Mouse (Mus musculus): Measurements from ENCODE around the gene Ccsap. TPM values are rescaled to one million over a fixed set of nuclear protein-coding genes. Genes with fewer than 3 reads are reported as not detected.
A peak's percentile ranks its signal among the peaks of the same experiment; 100 is the strongest.
"Not testable (repeated sequence)": the region's sequence is repeated elsewhere in the genome, so short reads cannot be mapped to it uniquely, and the experiment has no call there.

Ccsap gene
- polyA plus RNA-seq, 1 experiment from 2014 or later = 7.3 TPM

DNA sequence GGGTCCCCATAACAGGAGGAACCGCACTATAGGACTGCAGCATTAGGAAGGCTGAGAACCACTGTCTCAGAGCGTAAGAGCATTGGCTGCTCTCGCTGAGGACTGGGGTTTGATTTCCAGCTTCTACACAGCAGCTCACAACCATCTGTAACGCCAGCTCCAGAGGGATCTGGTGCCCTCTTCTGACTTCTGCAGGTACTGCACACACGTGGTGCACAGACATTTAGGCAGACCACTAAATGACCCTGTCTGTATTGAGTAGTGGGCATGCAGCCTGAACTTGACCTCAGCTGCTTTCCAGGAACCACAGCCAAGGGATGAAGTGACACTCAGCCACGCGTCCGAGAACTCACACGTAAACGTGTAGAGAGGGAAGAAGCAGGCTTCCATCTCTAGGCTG lies 36.9 kb downstream of the Ccsap start:
- 97% methylated on average over 10 of the region's 10 CpGs for WGBS

DNA sequence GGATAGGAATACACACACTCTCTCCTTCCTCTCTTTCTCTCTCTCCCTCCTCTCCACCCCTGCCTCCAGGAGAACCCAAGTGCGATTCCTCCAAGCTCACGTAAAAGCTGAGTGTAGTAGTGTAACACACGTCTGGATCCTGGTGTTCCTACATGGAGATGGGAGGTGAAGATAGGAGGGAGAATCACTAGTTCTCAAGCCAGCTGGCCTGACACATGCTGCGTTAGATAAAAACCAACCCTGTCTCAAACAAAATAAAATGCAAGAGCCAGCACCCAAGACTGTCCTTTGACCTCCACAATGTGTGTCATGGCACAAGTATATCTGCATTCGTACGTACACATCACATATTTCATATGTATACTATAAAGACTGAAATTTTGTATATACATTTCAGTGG lies 39.2 kb downstream of the Ccsap start:
- 96% methylated on average over 6 of the region's 6 CpGs for WGBS
- no peak overlapping the region for H3K27ac ChIP-seq
- no peaks in the 10 kb centered on the region for H3K27me3 ChIP-seq (ENCODE audit: insufficient read depth, poor library complexity, severe bottlenecking)
- peaks cover 8% of the 10 kb centered on the region; the same call in 1 of the 2 replicates for H3K9me3 ChIP-seq
- H3K4me3 ChIP-seq = no peak overlapping the region
- peaks cover 98% of the 10 kb centered on the region for H3K36me3 ChIP-seq
- no peak for DNase-seq (ENCODE audit: low spot score)
- H3K4me1 ChIP-seq (replicated peaks) = no peaks in the 10 kb centered on the region

More for the DNA sequence above, 36.9 kb downstream of the Ccsap start:
- H3K27ac ChIP-seq = no peak overlapping the region
- no peaks in the 10 kb centered on the region for H3K27me3 ChIP-seq (ENCODE audit: insufficient read depth, poor library complexity, severe bottlenecking)
- DNase-seq (ENCODE audit: low spot score) = no peak
- no peak overlapping the region for H3K4me3 ChIP-seq
- no peaks in the 10 kb centered on the region for H3K4me1 ChIP-seq (replicated peaks)
- peaks cover 98% of the 10 kb centered on the region for H3K36me3 ChIP-seq
- H3K9me3 ChIP-seq = peaks cover 8% of the 10 kb centered on the region; the same call in 1 of the 2 replicates

DNA sequence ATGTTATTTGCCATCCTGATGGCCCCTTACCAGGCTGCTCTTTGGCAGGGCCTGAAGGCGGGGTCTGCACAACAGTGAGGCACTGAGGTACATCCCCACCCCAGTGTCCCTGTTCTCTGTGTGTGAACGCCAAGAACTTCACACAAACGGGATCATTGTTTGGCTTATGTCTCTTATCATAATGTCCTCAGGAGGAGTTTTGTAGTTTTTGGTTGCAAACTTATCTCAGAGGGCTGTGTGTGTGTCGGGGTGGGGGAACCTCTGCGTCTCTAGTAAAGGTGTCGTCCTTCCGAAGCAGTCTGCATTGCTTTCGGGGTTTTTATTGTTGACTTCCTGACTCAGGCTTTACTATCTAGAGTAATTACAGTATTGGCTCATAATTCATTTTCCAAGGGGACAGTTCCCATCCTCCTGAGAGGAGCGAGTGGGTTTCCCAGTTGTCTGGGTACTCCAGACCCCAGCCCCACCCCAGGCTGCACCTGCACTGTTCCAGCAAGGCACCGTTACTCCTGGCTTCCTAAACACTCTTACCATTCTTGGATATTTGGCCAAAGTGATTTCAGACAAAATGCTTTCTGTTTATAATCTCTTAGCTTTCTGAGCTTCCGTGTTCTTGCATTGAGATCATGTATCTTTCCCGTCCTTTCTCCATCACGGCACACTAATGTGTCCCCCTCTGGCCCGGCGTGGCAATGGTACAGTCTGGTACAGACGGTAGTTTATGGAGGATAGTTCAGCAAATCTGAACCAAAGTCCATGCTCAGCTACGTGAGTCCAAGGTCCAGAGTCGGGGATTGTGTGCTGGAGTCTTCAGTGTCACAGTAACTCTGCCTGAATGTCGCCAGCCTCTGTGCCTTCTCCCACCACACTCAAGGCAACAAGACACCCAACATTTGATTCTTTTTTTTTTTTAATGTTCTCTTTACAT lies 40.1 kb downstream of the Ccsap start:
- Histone ChIP-seq H3K4me3 (no peak overlapping the region), H3K9me3 (peaks cover 8% of the 10 kb centered on the region; the same call in 1 of the 2 replicates), H3K27ac (no peak overlapping the region), H3K36me3 (peaks cover 95% of the 10 kb centered on the region), H3K4me1 (replicated peaks) (no peaks in the 10 kb centered on the region), H3K27me3 (ENCODE audit: insufficient read depth, poor library complexity, severe bottlenecking) (no peaks in the 10 kb centered on the region)
- WGBS = 97% methylated on average over 19 of the region's 19 CpGs
- DNase-seq (ENCODE audit: low spot score) = no peak

DNA sequence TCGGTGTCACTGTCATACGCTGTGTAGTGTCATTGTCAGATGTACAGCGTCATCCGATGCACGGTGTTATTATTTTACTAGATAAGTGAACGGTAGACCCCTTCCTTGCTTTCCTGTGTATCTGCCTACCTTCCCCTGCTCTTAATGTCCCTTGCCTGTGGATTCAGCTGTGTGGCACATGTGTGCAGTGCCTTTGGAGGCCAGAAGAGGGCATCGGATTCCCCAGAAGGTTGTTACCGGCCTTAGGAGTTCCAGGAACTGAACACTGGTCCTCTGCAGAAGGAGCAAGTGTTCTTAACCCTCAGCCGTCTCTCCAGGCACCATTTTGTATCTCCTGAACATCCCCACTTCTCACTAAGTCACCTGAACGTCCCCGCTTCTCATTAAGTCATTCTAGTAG lies 42.3 kb downstream of the Ccsap start:
- DNase-seq (ENCODE audit: low spot score) = no peak
- WGBS = 94% methylated on average over 11 of the region's 11 CpGs
- Histone ChIP-seq H3K36me3 (peaks cover 84% of the 10 kb centered on the region), H3K4me1 (replicated peaks) (peaks cover 3% of the 10 kb centered on the region; the same call in 1 of the 2 replicates), H3K9me3 (peaks cover 3% of the 10 kb centered on the region; the same call in 1 of the 2 replicates), H3K4me3 (no peak overlapping the region), H3K27ac (no peak overlapping the region), H3K27me3 (ENCODE audit: insufficient read depth, poor library complexity, severe bottlenecking) (no peaks in the 10 kb centered on the region)

DNA sequence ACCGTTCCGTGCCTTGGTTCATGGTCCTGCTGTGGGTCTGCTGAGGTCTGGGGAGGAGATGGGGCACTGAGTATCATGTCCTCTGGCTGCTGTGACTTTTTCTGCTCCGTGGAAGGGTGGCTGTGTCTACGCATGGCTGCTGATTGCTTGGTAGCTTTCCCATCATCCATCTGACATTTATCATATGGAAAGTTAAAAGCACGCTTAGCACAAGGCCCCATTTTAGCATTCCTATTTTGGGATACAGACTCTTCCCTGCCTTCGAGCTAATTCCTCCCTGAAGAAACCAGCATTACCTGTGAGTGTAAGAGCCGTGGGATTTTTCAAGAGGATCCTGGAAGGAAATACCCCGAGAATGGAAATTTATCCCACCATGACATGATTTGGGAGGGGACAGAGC lies 43.1 kb downstream of the Ccsap start:
- H3K27ac ChIP-seq = no peak overlapping the region
- no peaks in the 10 kb centered on the region for H3K9me3 ChIP-seq
- no peaks in the 10 kb centered on the region for H3K27me3 ChIP-seq (ENCODE audit: insufficient read depth, poor library complexity, severe bottlenecking)
- DNase-seq (ENCODE audit: low spot score) = no peak
- peaks cover 76% of the 10 kb centered on the region for H3K36me3 ChIP-seq
- H3K4me1 ChIP-seq (replicated peaks) = peaks cover 3% of the 10 kb centered on the region; the same call in 1 of the 2 replicates
- H3K4me3 ChIP-seq = no peak overlapping the region
- 93% methylated on average over 8 of the region's 8 CpGs for WGBS

DNA sequence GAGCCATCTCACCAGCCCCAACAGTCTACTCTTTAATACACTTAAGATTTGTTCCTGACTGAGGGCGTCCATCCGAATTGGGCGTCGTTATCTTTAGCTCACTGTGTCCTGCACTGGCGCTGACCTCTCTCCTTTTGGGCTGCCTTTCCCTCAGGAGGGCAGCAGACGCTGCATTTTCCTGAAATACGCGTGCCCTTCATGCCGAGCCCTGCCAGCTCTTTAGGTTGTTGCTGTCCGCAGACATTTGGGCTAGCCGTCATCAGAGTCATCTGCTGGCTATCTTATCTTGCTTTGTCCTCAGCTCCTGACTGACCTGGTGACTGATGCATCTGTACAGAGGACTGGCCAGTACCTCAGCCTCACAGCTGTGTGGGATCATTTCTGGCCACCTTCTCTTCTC lies 44.7 kb downstream of the Ccsap start:
- Histone ChIP-seq H3K27ac (0 out of 2 replicates have a peak overlapping the region, but pooled peaks have one; percentile 8), H3K4me1 (replicated peaks) (peaks cover 6% of the 10 kb centered on the region; the same call in 1 of the 2 replicates), H3K9me3 (no peaks in the 10 kb centered on the region), H3K27me3 (ENCODE audit: insufficient read depth, poor library complexity, severe bottlenecking) (no peaks in the 10 kb centered on the region), H3K36me3 (peaks cover 67% of the 10 kb centered on the region), H3K4me3 (no peak overlapping the region)
- DNase-seq (ENCODE audit: low spot score) = no peak
- 89% methylated on average over 11 of the region's 11 CpGs for WGBS

DNA sequence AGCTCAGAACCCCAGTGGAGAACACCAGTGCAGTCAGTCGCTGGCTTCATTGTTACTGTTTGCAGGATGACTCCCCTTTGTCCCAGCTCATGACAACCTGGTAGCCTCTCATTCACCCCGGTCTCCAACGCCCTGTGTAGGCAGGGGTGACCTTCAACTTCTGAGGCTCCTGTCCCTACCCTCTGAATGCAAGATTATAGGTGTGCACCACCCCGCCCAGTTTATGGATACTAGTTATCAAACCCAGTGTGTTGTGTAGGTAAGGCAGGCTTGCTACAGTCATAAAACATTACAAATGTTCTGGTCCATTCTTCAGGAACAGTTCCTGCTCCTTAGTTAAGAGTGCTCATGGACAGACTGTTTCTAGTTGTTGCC lies 46.1 kb downstream of the Ccsap start:
- no peak overlapping the region for H3K27ac ChIP-seq
- H3K4me1 ChIP-seq (replicated peaks) = peaks cover 11% of the 10 kb centered on the region
- no peaks in the 10 kb centered on the region for H3K27me3 ChIP-seq (ENCODE audit: insufficient read depth, poor library complexity, severe bottlenecking)
- peaks cover 64% of the 10 kb centered on the region for H3K36me3 ChIP-seq
- DNase-seq (ENCODE audit: low spot score) = no peak
- no peak overlapping the region for H3K4me3 ChIP-seq
- no peaks in the 10 kb centered on the region for H3K9me3 ChIP-seq
- 86% methylated on average over 4 of the region's 4 CpGs for WGBS

DNA sequence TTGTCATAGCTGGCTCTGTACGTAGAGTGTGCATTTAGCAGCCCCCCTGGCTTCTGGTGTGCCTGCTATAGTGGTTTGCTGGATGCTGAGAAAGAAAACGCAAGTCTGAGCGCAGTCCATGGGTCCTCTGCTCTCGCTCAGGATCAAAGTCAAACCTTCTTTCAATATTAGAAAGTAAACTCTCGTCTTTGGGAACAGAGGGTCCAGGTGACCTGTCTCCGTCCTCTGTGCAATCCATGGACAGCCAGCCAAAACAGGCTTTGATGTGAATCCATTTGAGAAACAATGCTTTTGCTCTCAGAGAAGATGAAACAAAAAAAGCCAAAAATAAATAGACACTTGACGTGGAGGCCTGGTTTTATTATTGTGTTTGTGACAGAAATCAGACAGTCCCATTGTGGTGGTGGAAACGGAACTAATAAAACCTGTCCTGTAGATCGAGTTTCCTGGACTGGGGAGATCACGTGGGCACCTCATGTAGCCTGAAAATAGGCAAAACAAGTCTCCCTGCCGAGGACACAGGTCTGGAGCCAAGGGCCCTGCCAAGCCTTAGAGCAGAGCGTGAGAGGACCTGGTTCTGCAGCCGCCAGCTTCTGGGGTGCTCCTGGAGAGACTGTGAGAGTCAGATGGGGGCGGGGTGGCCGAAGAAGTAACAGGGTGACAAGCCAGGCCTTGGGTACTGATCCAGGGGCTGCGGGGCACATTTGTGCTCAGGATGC lies 46.7 kb downstream of the Ccsap start:
- no peak for DNase-seq (ENCODE audit: low spot score)
- H3K9me3 ChIP-seq = no peaks in the 10 kb centered on the region
- 84% methylated on average over 16 of the region's 16 CpGs for WGBS
- no peaks in the 10 kb centered on the region for H3K27me3 ChIP-seq (ENCODE audit: insufficient read depth, poor library complexity, severe bottlenecking)
- no peak overlapping the region for H3K4me3 ChIP-seq
- peaks cover 14% of the 10 kb centered on the region for H3K4me1 ChIP-seq (replicated peaks)
- H3K36me3 ChIP-seq = peaks cover 61% of the 10 kb centered on the region
- no peak overlapping the region for H3K27ac ChIP-seq

DNA sequence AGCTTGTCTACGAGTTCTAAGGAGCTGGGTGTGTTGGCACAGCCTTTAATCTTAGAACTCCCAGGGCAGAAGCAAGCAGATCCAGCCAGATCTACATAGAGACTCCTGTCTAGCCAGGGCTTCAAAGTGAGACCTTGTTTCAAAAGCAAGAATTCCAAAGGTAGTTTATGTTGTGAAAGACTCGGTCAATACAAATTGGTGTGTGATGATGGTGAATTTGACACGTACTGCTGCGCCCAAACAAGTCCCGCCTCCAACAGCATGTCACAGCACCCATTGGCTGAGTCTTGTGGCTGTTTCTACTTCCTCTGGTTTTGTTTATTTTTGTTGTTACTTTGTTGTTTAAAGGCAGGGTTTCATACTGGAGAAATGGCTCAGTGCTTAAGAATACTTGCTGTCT lies 47.8 kb downstream of the Ccsap start:
- Histone ChIP-seq H3K27ac (no peak overlapping the region), H3K4me1 (replicated peaks) (peaks cover 24% of the 10 kb centered on the region), H3K4me3 (no peak overlapping the region), H3K27me3 (ENCODE audit: insufficient read depth, poor library complexity, severe bottlenecking) (no peaks in the 10 kb centered on the region), H3K36me3 (peaks cover 51% of the 10 kb centered on the region), H3K9me3 (no peaks in the 10 kb centered on the region)
- 87% methylated on average over 5 of the region's 5 CpGs for WGBS
- no peak for DNase-seq (ENCODE audit: low spot score)

DNA sequence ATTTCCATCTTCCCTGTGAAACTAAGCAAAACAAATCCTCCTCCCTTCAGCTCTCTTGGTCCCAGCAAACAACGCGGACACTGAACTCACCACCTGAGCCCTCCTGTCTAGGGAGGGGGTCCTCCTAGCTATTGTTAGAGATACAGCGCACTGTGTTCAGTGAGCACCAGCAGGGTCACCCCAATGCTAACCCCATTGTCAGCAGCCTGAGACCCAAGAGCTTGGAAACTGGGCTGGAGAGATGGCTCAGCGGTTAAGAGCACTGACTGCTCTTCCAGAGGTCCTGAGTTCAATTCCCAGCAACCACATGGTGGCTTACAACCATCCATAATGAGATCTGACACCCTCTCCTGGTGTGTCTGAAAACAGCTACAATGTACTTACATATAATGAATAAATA lies 50.7 kb downstream of the Ccsap start:
- Histone ChIP-seq H3K4me1 (replicated peaks) (peaks cover 44% of the 10 kb centered on the region), H3K36me3 (peaks cover 26% of the 10 kb centered on the region)
- H3K27me3 ChIP-seq (ENCODE audit: insufficient read depth, poor library complexity, severe bottlenecking); H3K27ac ChIP-seq; DNase-seq (ENCODE audit: low spot score); H3K4me3 ChIP-seq; H3K9me3 ChIP-seq: not testable (repeated sequence)
- WGBS = 88% methylated on average over 4 of the region's 4 CpGs

DNA sequence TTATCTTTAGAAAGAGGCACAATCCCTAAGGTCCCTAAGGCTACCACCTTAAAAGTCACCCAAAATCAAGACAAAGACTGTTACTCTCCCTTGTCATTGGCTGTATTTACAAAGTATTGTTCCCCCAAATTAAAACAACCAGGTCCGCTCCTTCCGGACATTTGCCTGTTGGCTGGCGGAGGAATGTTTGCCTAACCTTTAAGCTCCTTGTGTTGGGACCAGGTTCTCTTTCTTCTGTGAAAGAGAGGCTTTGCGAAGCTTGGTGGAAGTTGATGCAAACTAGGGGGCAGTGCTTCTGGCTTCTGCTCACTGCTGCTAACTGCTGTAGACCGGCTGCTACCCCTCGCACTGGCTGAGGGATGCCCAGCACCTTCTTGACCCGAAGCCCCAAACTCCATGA lies 51.3 kb downstream of the Ccsap start:
- H3K27me3 ChIP-seq (ENCODE audit: insufficient read depth, poor library complexity, severe bottlenecking) = no peaks in the 10 kb centered on the region
- H3K4me1 ChIP-seq (replicated peaks) = peaks cover 44% of the 10 kb centered on the region
- no peaks in the 10 kb centered on the region for H3K9me3 ChIP-seq
- 73% methylated on average over 7 of the region's 7 CpGs for WGBS
- H3K27ac ChIP-seq = no peak overlapping the region
- DNase-seq (ENCODE audit: low spot score) = no peak
- H3K36me3 ChIP-seq = peaks cover 19% of the 10 kb centered on the region
- no peak overlapping the region for H3K4me3 ChIP-seq

DNA sequence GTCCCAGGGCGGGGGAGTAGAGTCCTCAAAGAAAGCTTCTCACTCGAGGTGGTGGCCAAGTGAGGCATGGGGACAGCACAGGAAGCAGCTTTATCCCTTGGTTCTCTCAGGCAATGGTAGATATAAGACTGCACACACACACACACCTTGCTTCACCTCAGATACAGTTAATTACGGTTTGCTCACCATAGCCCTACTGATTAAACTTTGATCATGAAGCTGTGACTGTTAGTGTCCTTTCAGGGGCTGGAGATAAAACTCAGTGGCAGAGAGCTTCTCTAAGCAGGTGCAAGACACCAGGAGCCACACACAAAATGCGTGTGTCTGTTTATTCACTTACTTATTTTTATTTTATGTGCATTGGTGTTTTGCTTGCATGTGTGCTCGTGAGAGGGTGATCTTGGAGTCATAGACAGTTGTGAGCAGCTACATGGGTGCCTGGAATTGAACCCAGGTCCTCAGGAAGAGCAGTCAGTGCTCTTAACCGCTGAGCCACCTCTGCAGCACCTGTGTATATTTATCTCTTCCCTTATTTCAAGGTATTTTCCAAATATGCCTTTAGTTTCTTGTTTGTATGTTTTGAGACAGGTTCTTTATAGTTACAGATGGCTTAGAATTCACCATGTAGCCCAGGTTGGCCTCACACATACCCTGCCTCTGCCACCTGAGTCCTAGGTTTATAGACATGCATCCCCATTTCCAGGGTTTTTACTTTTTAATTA lies 52.0 kb downstream of the Ccsap start:
- H3K4me1 ChIP-seq (replicated peaks) = peaks cover 41% of the 10 kb centered on the region
- 74% methylated on average over 6 of the region's 6 CpGs for WGBS
- no peaks in the 10 kb centered on the region for H3K27me3 ChIP-seq (ENCODE audit: insufficient read depth, poor library complexity, severe bottlenecking)
- H3K36me3 ChIP-seq = peaks cover 19% of the 10 kb centered on the region
- peak overlapping the region; percentile 76 for H3K4me3 ChIP-seq
- no peaks in the 10 kb centered on the region for H3K9me3 ChIP-seq
- no peak for DNase-seq (ENCODE audit: low spot score)
- H3K27ac ChIP-seq = peak overlapping the region; percentile 95; the same call in 1 of the 2 replicates
